Mouse (Mus musculus) cerebellum, adult 2 months (tissue): ENCODE results near the gene Zscan2.

Source experiments
- CTCF ChIP-seq: fragments of 200-500 bp; IDR thresholded peaks from 2 replicates; pipeline ENCODE4 v1.5.1; 2011; ENCODE audit warnings: low read depth, mild to moderate bottlenecking, control low read depth, low read length, moderate library complexity, borderline replicate concordance; ENCODE audit not compliant: insufficient read depth
- POLR2A ChIP-seq: fragments of 200-500 bp; IDR thresholded peaks from 2 replicates; pipeline ENCODE4 v1.6.1; 2011; ENCODE audit warnings: low read length, control low read depth, borderline replicate concordance; ENCODE audit not compliant: insufficient read depth

GRCm38 (mm10) chr7:80846280-80846678 lies 14.4 kb upstream of the Zscan2 start:
- no peak for TF ChIP-seq POLR2A
- no peak for TF ChIP-seq CTCF
